Mouse (Mus musculus) forebrain, embryonic 16.5 days (tissue): Measurements from ENCODE around the gene Ccdc183. TPM values are rescaled to one million over a fixed set of nuclear protein-coding genes. Genes with fewer than 3 reads are reported as not detected.
A peak's percentile ranks its signal among the peaks of the same experiment; 100 is the strongest.

ENCODE experiments used
- ATAC-seq: fragments of 200-750 bp; cut with Nextera tagmentation; 2 replicates; pipeline ENCODE4 v1.8.0; 2017; ENCODE audit warnings: mild to moderate bottlenecking, moderate library complexity
- H3K27ac ChIP-seq: fragments of 300-500 bp; sonication (generic); 2 replicates; pipeline ENCODE4 v1.5.1; 2014; ENCODE audit warnings: low read length, control low read depth
- H3K27me3 ChIP-seq: fragments of 300-500 bp; sonication (generic); replicated peaks from 2 replicates; pipeline ENCODE4 v1.6.1; 2014; ENCODE audit warnings: low read length; ENCODE audit not compliant: control insufficient read depth, insufficient read depth
- H3K36me3 ChIP-seq: fragments of 300-500 bp; sonication (generic); 2 replicates; pipeline ENCODE4 v1.6.1; 2014; ENCODE audit not compliant: control insufficient read depth, insufficient read depth
- H3K4me1 ChIP-seq: fragments of 300-500 bp; sonication (generic); replicated peaks from 2 replicates; pipeline ENCODE4 v1.6.1; 2014; ENCODE audit warnings: low read length; ENCODE audit not compliant: control insufficient read depth, insufficient read depth
- H3K4me2 ChIP-seq: fragments of 300-500 bp; sonication (generic); 2 replicates; pipeline ENCODE4 v1.6.1; 2014; ENCODE audit warnings: mild to moderate bottlenecking, low read length, control low read depth
- H3K4me3 ChIP-seq: fragments of 300-500 bp; sonication (generic); replicated peaks from 2 replicates; pipeline ENCODE4 v1.5.1; 2014; ENCODE audit warnings: mild to moderate bottlenecking, low read length, control low read depth
- H3K9ac ChIP-seq: fragments of 300-500 bp; sonication (generic); replicated peaks from 2 replicates; pipeline ENCODE4 v1.6.1; 2014; ENCODE audit warnings: low read depth, low read length, control low read depth
- H3K9me3 ChIP-seq: fragments of 300-500 bp; sonication (generic); 2 replicates; pipeline ENCODE4 v1.6.1; 2016; ENCODE audit warnings: low read length; ENCODE audit not compliant: control insufficient read depth
- WGBS: fragments of 180-500 bp; shearing (Covaris S2); extraction: QIAGEN DNeasy Blood & Tissue Kit; methylation state at CpG from one replicate; pipeline ENCODE4 v1.1.7; 2014; 5-methylcytosine and 5-hydroxymethylcytosine counted together
- polyA plus RNA-seq: library from polyadenylated mRNA; unstranded; fragments of >200 nt; fragmentation: Nextera tagmentation; extraction: Ambion mirVana; gene quantifications from 2 replicates; pipeline ENCODE4 v1.2.1, GENCODE M21; 2015

The Ccdc183 gene
- polyA plus RNA-seq, 1 experiment from 2014 or later, result 0.24 TPM

- no peaks in the 10 kb centered on the region for H3K9me3 ChIP-seq
- H3K27ac ChIP-seq, result peak overlapping the region; percentile 93
- 9% methylated on average over 21 of the region's 21 CpGs for WGBS
- peak overlapping the region; percentile 67 for H3K4me3 ChIP-seq
- H3K4me1 ChIP-seq, result peaks cover 51% of the 10 kb centered on the region
- H3K27me3 ChIP-seq, result peaks cover 47% of the 10 kb centered on the region
- H3K36me3 ChIP-seq, result no peaks in the 10 kb centered on the region
- 0 out of 2 replicates have a peak, but pooled peaks have one; percentile 1 for ATAC-seq
- peak overlapping the region; percentile 91 for H3K4me2 ChIP-seq
- peak overlapping the region; percentile 65 for H3K9ac ChIP-seq
Observed at GRCm38 (mm10) chr2:25575432-25576027, 41.9 kb downstream of the Ccdc183 start.

DNA sequence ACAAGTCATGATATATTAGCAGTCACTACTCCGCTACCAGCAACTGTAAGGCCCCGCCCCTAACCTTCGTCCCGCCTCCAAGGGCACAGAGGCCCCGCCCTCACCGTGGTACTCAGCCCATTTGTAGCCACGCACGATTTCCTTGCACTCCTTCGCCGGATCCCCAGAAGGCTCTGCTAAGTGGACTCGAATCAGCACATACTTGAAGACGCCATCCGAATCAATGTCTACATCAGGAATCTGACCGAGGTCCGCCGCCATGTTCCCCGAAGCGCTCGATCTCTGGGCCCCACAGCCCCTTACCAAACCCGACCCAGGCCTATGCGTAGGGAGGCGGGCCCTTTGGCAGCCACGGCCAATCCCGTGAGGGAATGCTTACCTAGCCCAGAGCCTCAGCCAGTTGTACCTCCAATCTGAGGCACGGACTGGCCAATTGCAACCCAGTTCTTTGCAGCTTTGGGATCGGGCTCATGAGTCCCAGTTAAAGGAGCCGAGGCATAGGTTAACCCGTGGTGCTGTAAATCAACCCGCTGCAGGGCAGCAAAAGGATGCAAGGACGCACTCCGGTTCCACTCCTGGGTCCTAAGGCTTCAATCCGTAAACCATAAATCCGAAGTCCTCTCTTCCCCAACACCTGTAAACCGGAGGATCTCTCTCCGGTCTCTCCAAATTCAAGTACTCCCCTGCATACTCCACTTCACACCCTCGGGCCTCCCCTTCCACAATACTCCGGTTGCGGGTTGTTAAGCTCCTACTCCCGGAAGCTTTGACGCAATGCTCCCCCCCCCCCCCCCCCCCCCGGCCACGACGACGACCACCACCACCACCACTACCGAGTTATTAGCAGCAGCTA lies 42.7 kb downstream of the Ccdc183 start, which contains the start of the genes Mamdc4 and Phpt1:
Gene Mamdc4 (minus strand): TSS at position 267 of the 853 bp plus-strand sequence.
Gene Phpt1 (minus strand): TSS at position 646 of the 853 bp plus-strand sequence.
- Histone ChIP-seq H3K9me3 (no peaks in the 10 kb centered on the region), H3K4me3 (peak within 1 kb of the TSS; percentile 67), H3K4me2 (peak within 1 kb of the TSS; percentile 91), H3K27me3 (peaks cover 40% of the 10 kb centered on the region), H3K27ac (peak within 1 kb of the TSS; percentile 93), H3K9ac (peak within 1 kb of the TSS; percentile 73), H3K4me1 (peaks cover 46% of the 10 kb centered on the region), H3K36me3 (no peaks in the 10 kb centered on the region)
- WGBS, result under 1% methylated on average over 44 of the region's 45 CpGs
- ATAC-seq, result peak; percentile 99

GRCm38 (mm10) chr2:25574136-25574535 lies 43.3 kb downstream of the Ccdc183 start:
- H3K36me3 ChIP-seq, result peaks cover 4% of the 10 kb centered on the region
- peak overlapping the region; percentile 93; the same call in 1 of the 2 replicates for H3K27ac ChIP-seq
- peaks cover 33% of the 10 kb centered on the region for H3K27me3 ChIP-seq
- peak overlapping the region; percentile 87 for H3K4me2 ChIP-seq
- peak overlapping the region; percentile 67 for H3K4me3 ChIP-seq
- peaks cover 39% of the 10 kb centered on the region for H3K4me1 ChIP-seq
- WGBS, result 21% methylated on average over 11 of the region's 11 CpGs
- no peak for ATAC-seq
- H3K9ac ChIP-seq, result peak overlapping the region; percentile 73
- no peaks in the 10 kb centered on the region for H3K9me3 ChIP-seq

DNA sequence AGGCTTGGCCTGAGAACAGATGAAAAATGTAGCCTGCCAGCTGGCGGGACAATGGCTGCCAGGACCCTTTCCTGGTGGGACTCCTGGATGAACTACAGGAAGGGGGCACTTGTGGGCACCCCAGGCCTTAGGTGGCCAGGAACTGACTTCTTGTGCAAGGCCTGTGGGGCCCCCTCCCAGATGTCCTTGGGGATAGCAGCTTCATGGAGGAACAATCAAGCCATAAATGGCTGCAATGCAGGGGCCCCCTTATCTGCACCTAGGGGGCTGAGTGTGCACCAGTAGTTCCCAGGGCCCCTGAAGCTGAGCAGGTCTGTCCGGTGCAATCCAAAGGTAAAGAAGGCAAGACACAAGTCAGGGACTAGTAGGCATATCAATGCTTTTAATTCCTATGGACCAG lies 44.4 kb downstream of the Ccdc183 start:
- no peak overlapping the region for H3K4me2 ChIP-seq
- no peak overlapping the region for H3K9ac ChIP-seq

GRCm38 (mm10) chr2:25571221-25571620 lies 46.3 kb downstream of the Ccdc183 start:
- Histone ChIP-seq H3K9ac (no peak overlapping the region), H3K36me3 (peaks cover 4% of the 10 kb centered on the region), H3K4me1 (peaks cover 23% of the 10 kb centered on the region), H3K27me3 (peaks cover 4% of the 10 kb centered on the region), H3K27ac (no peak overlapping the region), H3K4me3 (no peak overlapping the region), H3K9me3 (no peaks in the 10 kb centered on the region), H3K4me2 (no peak overlapping the region)
- no peak for ATAC-seq
- 85% methylated on average over 4 of the region's 4 CpGs for WGBS

More for the DNA sequence above, 44.4 kb downstream of the Ccdc183 start:
- peaks cover 33% of the 10 kb centered on the region for H3K4me1 ChIP-seq
- H3K36me3 ChIP-seq, result peaks cover 4% of the 10 kb centered on the region
- ATAC-seq, result no peak
- H3K9me3 ChIP-seq, result no peaks in the 10 kb centered on the region
- H3K27me3 ChIP-seq, result peaks cover 23% of the 10 kb centered on the region
- 91% methylated on average over 2 of the region's 2 CpGs for WGBS
- no peak overlapping the region for H3K4me3 ChIP-seq
- no peak overlapping the region for H3K27ac ChIP-seq

- no peak for ATAC-seq
- Histone ChIP-seq H3K4me3 (no peak overlapping the region), H3K36me3 (peaks cover 4% of the 10 kb centered on the region), H3K9ac (no peak overlapping the region), H3K27ac (no peak overlapping the region), H3K4me2 (no peak overlapping the region), H3K4me1 (peaks cover 14% of the 10 kb centered on the region), H3K9me3 (no peaks in the 10 kb centered on the region), H3K27me3 (no peaks in the 10 kb centered on the region)
- WGBS, result 98% methylated on average over 3 of the region's 3 CpGs
Observed at GRCm38 (mm10) chr2:25569323-25569722, 48.2 kb downstream of the Ccdc183 start.

DNA sequence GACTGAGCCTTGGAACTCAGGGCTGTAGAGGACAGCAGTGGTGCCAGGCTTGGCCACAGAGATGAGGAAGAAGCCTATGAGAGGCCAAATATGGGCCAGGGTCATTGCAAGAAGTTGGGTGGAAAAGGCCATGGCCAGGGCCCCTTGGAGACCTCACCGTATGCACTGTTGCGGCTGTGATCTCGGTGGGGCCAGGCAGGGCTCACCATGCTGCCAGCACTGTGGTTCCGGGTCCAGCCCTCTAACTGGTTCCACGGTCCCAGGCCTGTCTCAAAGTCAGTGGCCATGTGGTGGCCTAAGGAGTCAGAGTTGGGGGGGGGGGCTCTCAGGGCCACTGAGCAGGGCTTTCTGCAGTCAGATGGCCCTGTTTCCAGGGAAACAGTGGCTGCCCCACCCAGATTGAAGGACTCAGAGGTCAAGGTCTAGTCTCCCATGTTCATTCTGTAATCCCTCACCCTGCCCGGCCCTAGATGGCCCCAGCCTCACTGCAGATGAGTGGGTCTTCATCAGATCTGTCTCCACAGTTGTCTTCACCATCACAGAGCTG lies 48.9 kb downstream of the Ccdc183 start:
- H3K9me3 ChIP-seq, result no peaks in the 10 kb centered on the region
- peaks cover 4% of the 10 kb centered on the region for H3K36me3 ChIP-seq
- 96% methylated on average over 6 of the region's 6 CpGs for WGBS
- no peak overlapping the region for H3K9ac ChIP-seq
- H3K4me3 ChIP-seq, result no peak overlapping the region
- no peak for ATAC-seq
- no peak overlapping the region for H3K4me2 ChIP-seq
- peaks cover 7% of the 10 kb centered on the region for H3K4me1 ChIP-seq
- no peaks in the 10 kb centered on the region for H3K27me3 ChIP-seq
- H3K27ac ChIP-seq, result no peak overlapping the region

- no peak overlapping the region for H3K4me2 ChIP-seq
- H3K36me3 ChIP-seq, result peaks cover 11% of the 10 kb centered on the region
- no peak overlapping the region for H3K4me3 ChIP-seq
- H3K9ac ChIP-seq, result no peak overlapping the region
- no peak overlapping the region for H3K27ac ChIP-seq
- no peak for ATAC-seq
- no peaks in the 10 kb centered on the region for H3K27me3 ChIP-seq
- no peaks in the 10 kb centered on the region for H3K9me3 ChIP-seq
- WGBS, result 85% methylated on average over 6 of the region's 6 CpGs
- H3K4me1 ChIP-seq, result no peaks in the 10 kb centered on the region
Observed at GRCm38 (mm10) chr2:25566558-25566957, 50.9 kb downstream of the Ccdc183 start.

GRCm38 (mm10) chr2:25565741-25566140 lies 51.7 kb downstream of the Ccdc183 start:
- no peaks in the 10 kb centered on the region for H3K4me1 ChIP-seq
- H3K27me3 ChIP-seq, result no peaks in the 10 kb centered on the region
- H3K9me3 ChIP-seq, result no peaks in the 10 kb centered on the region
- no peak overlapping the region for H3K4me3 ChIP-seq
- H3K36me3 ChIP-seq, result peaks cover 18% of the 10 kb centered on the region
- 88% methylated on average over 8 of the region's 8 CpGs for WGBS
- H3K4me2 ChIP-seq, result no peak overlapping the region
- ATAC-seq, result no peak
- H3K9ac ChIP-seq, result no peak overlapping the region
- H3K27ac ChIP-seq, result no peak overlapping the region
